Mouse (Mus musculus): Measurements from ENCODE around the gene Tia1.

DNA sequence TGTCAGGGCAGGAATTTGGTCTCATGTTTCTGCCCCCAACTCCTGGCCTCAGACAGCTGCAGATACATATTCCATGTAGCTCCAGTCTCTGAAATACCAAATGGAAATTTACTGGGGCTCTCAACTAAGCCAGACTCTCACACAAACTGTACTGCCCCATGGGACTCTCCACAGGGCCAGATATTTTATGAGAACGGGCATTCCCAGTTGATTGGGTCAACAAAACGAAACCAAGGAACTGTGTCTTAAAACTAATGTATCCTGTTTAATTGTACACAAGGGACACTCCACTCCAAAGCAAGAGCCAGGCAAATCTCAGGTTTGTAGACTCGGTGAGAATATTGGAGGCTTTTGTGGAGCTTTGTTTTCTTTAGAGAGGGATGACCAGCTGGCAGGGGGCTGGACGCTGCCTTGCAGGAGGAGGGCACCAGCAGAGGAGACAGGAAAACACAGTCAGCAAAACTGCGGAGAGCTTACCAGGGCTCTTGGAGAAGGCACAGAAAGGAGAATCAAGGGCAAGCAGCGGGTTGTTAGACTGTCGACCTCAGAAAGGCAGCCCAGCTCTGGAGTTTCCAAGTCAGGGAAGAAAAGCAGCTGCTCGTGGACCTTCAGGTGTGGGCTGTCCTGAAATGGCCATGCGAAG is 76.3 kb downstream of the Tia1 start:
- TF ChIP-seq CTCF (IDR thresholded peaks at IDR 0.05; ENCODE audit: control insufficient read depth, insufficient read depth, low read length) (no peak), POLR2A (IDR thresholded peaks at IDR 0.05; ENCODE audit: borderline replicate concordance, control insufficient read depth, low read depth, low read length) (no peak)
